Mouse (Mus musculus) kidney, embryonic 15.5 days (tissue): Measurements from ENCODE around the gene Oas3. TPM values are rescaled to one million over a fixed set of nuclear protein-coding genes. Genes with fewer than 3 reads are reported as not detected.
A peak's percentile ranks its signal among the peaks of the same experiment; 100 is the strongest.

Experiments used
- ATAC-seq: fragments of 200-750 bp; cut with Nextera tagmentation; replicated peaks from 2 replicates; pipeline ENCODE4 v1.8.0; 2017; ENCODE audit warnings: moderate TSS enrichment; ENCODE audit not compliant: low FRiP score
- H3K27ac ChIP-seq: fragments of 300-500 bp; sonication (generic); 2 replicates; pipeline ENCODE4 v1.5.1; 2015; ENCODE audit warnings: mild to moderate bottlenecking, inconsistent platforms
- H3K27me3 ChIP-seq: fragments of 300-500 bp; sonication (generic); 2 replicates; pipeline ENCODE4 v1.6.1; 2015; ENCODE audit warnings: inconsistent platforms
- H3K36me3 ChIP-seq: fragments of 300-500 bp; sonication (generic); 2 replicates; pipeline ENCODE4 v1.6.1; 2015; ENCODE audit warnings: inconsistent platforms
- H3K4me1 ChIP-seq: fragments of 300-500 bp; sonication (generic); 2 replicates; pipeline ENCODE4 v1.6.1; 2015; ENCODE audit warnings: inconsistent platforms
- H3K4me2 ChIP-seq: fragments of 300-500 bp; sonication (generic); 2 replicates; pipeline ENCODE4 v1.6.1; 2015; ENCODE audit warnings: moderate library complexity, mild to moderate bottlenecking, inconsistent platforms
- H3K4me3 ChIP-seq: fragments of 300-500 bp; sonication (generic); replicated peaks from 2 replicates; pipeline ENCODE4 v1.5.1; 2015; ENCODE audit warnings: mild to moderate bottlenecking, inconsistent platforms
- H3K9ac ChIP-seq: fragments of 300-500 bp; sonication (generic); 2 replicates; pipeline ENCODE4 v1.6.1; 2015; ENCODE audit warnings: mild to moderate bottlenecking, inconsistent platforms
- H3K9me3 ChIP-seq: fragments of 300-500 bp; sonication (generic); replicated peaks from 2 replicates; pipeline ENCODE4 v1.6.1; 2016; ENCODE audit warnings: inconsistent platforms
- WGBS: fragments of 180-500 bp; shearing (Covaris S2); methylation state at CpG from one replicate; pipeline ENCODE4 v1.1.7; 2015; ENCODE audit warnings: mixed read lengths; 5-methylcytosine and 5-hydroxymethylcytosine counted together
- polyA plus RNA-seq: library from polyadenylated mRNA; unstranded; fragments of >200 nt; fragmentation: Nextera tagmentation; extraction: Ambion mirVana; gene quantifications from 2 replicates; pipeline ENCODE4 v1.2.1, GENCODE M21; 2015

Oas3 gene
- polyA plus RNA-seq, 1 experiment from 2014 or later: 0.18 TPM

DNA sequence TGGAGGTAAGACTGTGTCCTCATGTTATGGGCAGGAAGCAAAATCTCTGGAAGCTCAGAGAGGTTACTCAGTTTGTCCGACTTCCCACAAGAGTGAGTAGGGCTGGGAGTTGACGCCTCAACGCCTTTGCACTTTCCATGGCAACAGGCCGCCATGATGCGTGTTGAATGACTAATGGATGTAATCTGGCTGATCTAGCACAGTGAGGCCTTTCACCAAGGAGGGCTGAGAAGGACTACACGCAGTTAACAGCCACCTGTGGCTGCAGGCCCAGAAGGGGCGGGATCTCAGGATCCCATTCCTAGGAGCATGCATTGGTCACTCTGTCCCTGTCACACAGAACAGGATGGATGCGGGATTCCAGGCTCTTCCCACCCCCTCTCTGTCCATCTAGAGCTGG is 64.7 kb downstream of the Oas3 start:
- H3K4me2 ChIP-seq: no peak overlapping the region
- no peaks in the 10 kb centered on the region for H3K9me3 ChIP-seq
- no peak for ATAC-seq
- no peak overlapping the region for H3K4me3 ChIP-seq
- no peak overlapping the region for H3K9ac ChIP-seq
- WGBS: 68% methylated on average over 8 of the region's 8 CpGs
- H3K36me3 ChIP-seq: no peaks in the 10 kb centered on the region
- no peak overlapping the region for H3K27ac ChIP-seq
- peaks cover 28% of the 10 kb centered on the region for H3K4me1 ChIP-seq
- H3K27me3 ChIP-seq: peaks cover 71% of the 10 kb centered on the region

- peaks cover 71% of the 10 kb centered on the region for H3K27me3 ChIP-seq
- H3K9ac ChIP-seq: peak within 1 kb of the TSS; percentile 44
- ATAC-seq: no peak
- no peaks in the 10 kb centered on the region for H3K36me3 ChIP-seq
- H3K4me1 ChIP-seq: peaks cover 31% of the 10 kb centered on the region
- H3K4me3 ChIP-seq: peak within 1 kb of the TSS; percentile 55
- no peaks in the 10 kb centered on the region for H3K9me3 ChIP-seq
- no peak within 1 kb of the TSS for H3K27ac ChIP-seq
- 24% methylated on average over 3 of the region's 3 CpGs for WGBS
- H3K4me2 ChIP-seq: peak within 1 kb of the TSS; percentile 92
These were observed 65.6 kb downstream of the Oas3 start, which contains the start of gene Dtx1 for GRCm38 (mm10) chr5:120711827-120712226. Dtx1 (minus strand) TSS chr5:120711927.

GRCm38 (mm10) chr5:120711416-120711815 is 66.0 kb downstream of the Oas3 start:
- H3K9me3 ChIP-seq: no peaks in the 10 kb centered on the region
- H3K27ac ChIP-seq: no peak overlapping the region
- peaks cover 72% of the 10 kb centered on the region for H3K27me3 ChIP-seq
- peak overlapping the region; percentile 44 for H3K9ac ChIP-seq
- WGBS: under 1% methylated on average over 35 of the region's 43 CpGs
- H3K4me1 ChIP-seq: peaks cover 35% of the 10 kb centered on the region
- peak overlapping the region; percentile 92 for H3K4me2 ChIP-seq
- ATAC-seq: no peak
- peak overlapping the region; percentile 55 for H3K4me3 ChIP-seq
- no peaks in the 10 kb centered on the region for H3K36me3 ChIP-seq

DNA sequence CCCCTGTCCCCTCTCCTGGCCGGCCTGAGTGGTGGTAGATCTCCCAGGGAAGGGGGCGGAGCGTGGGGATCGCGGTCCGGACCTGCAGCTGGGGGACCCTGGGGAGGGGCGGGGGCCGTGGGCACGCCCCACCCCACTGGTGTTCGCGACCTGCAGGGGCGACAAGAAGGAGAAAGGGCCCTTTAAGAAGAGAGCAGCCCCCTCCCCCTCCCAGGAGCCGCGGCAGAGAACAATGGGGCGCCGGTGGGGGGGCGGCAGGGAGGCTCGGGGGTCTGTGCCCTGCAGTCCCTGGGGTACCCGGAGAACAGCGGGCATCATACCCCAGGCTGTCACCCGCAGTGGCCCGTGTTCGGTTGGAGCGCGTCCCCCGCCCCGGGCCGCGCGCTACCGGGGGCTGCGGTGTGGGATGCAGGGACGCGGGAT is 66.6 kb downstream of the Oas3 start:
- Histone ChIP-seq H3K27me3 (peaks cover 75% of the 10 kb centered on the region), H3K36me3 (no peaks in the 10 kb centered on the region)

DNA sequence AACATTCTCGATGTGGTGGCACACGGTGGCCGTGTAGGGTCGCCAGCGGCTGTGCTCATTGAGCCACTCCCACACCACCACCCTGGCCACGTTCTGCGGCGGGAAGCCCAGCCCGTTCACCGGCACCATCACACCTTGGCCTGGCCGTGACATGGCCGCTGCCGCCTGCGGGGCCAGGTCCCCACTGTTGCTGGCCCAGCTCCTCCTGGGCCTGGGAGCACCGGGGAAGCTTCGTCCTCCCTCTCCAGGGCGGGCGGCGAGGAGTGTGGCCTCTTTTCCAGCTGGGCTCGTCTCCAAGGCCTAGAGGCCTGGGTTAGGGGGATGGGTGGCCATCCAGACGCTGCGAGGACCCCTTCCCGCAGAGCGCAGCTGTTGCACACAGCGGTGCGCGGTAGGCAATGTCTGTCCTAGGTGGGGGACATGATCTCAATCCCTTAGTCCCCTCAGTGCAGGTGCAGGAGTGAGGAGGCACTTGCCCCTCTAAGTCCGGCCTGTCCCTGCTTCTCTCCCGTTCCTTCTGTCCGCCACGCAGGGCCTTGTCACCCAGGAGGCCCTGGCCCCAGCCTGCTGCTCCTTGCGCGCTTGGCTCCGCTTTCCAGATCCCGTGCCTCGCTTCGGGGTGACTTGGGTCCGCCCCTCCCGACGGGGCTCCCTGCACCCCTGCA is 67.2 kb downstream of the Oas3 start:
- H3K9me3 ChIP-seq: no peaks in the 10 kb centered on the region
- 4% methylated on average over 40 of the region's 40 CpGs for WGBS
- peaks cover 71% of the 10 kb centered on the region for H3K27me3 ChIP-seq
- peaks cover 40% of the 10 kb centered on the region for H3K4me1 ChIP-seq
- no peaks in the 10 kb centered on the region for H3K36me3 ChIP-seq
- H3K4me2 ChIP-seq: peak overlapping the region; percentile 92
- H3K4me3 ChIP-seq: peak overlapping the region; percentile 55
- H3K9ac ChIP-seq: peak overlapping the region; percentile 44
- no peak overlapping the region for H3K27ac ChIP-seq
- ATAC-seq: peak; percentile 24

More for the DNA sequence above, 66.6 kb downstream of the Oas3 start:
- ATAC-seq: no peak
- Histone ChIP-seq H3K4me1 (peaks cover 40% of the 10 kb centered on the region), H3K27ac (no peak overlapping the region), H3K4me3 (peak overlapping the region; percentile 55), H3K4me2 (peak overlapping the region; percentile 92), H3K9ac (peak overlapping the region; percentile 44), H3K9me3 (no peaks in the 10 kb centered on the region)
- WGBS: under 1% methylated on average over 22 of the region's 34 CpGs

GRCm38 (mm10) chr5:120706976-120707375 is 70.5 kb downstream of the Oas3 start:
- Histone ChIP-seq H3K27me3 (peaks cover 47% of the 10 kb centered on the region), H3K4me2 (peak overlapping the region; percentile 56), H3K36me3 (no peaks in the 10 kb centered on the region), H3K9ac (no peak overlapping the region), H3K9me3 (no peaks in the 10 kb centered on the region), H3K4me1 (peaks cover 39% of the 10 kb centered on the region), H3K27ac (0 out of 2 replicates have a peak overlapping the region, but pooled peaks have one; percentile 27), H3K4me3 (peak overlapping the region; percentile 24)
- 34% methylated on average over 11 of the region's 13 CpGs for WGBS
- no peak for ATAC-seq

DNA sequence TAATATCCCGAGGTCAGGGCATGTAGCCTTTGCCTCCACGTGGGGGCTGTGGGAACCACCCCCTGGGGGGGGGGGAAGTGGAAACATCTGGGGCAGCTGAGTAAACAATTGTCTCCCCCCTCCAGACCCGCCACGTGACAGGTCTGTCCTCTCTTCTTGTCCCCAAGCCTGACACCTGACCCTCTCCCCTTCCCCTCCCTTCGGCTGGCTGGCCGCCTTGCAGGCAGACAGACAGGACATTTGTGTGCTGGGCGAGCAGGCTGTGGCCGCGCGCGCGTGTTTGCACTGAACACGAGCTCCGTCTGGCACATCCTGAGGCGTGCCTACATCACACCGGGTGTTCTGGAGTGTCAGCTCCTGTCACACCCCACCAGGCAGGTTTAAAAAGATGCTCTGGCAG is 70.9 kb downstream of the Oas3 start:
- peak overlapping the region; percentile 24 for H3K4me3 ChIP-seq

GRCm38 (mm10) chr5:120704421-120704820 is 73.0 kb downstream of the Oas3 start:
- H3K4me1 ChIP-seq: peaks cover 19% of the 10 kb centered on the region
- no peak overlapping the region for H3K9ac ChIP-seq
- no peak overlapping the region for H3K4me2 ChIP-seq
- no peak overlapping the region for H3K4me3 ChIP-seq
- ATAC-seq: no peak
- H3K27me3 ChIP-seq: peaks cover 36% of the 10 kb centered on the region; the same call in 1 of the 2 replicates
- 61% methylated on average over 6 of the region's 6 CpGs for WGBS
- no peak overlapping the region for H3K27ac ChIP-seq
- H3K36me3 ChIP-seq: no peaks in the 10 kb centered on the region
- H3K9me3 ChIP-seq: no peaks in the 10 kb centered on the region

More for the DNA sequence above, 70.9 kb downstream of the Oas3 start:
- H3K4me2 ChIP-seq: peak overlapping the region; percentile 56
- no peaks in the 10 kb centered on the region for H3K9me3 ChIP-seq
- 2% methylated on average over 16 of the region's 16 CpGs for WGBS
- H3K9ac ChIP-seq: no peak overlapping the region
- H3K36me3 ChIP-seq: no peaks in the 10 kb centered on the region
- H3K4me1 ChIP-seq: peaks cover 35% of the 10 kb centered on the region
- peaks cover 43% of the 10 kb centered on the region for H3K27me3 ChIP-seq
- peak; percentile 26; the same call in 1 of the 2 replicates for ATAC-seq
- peak overlapping the region; percentile 27; the same call in 1 of the 2 replicates for H3K27ac ChIP-seq

DNA sequence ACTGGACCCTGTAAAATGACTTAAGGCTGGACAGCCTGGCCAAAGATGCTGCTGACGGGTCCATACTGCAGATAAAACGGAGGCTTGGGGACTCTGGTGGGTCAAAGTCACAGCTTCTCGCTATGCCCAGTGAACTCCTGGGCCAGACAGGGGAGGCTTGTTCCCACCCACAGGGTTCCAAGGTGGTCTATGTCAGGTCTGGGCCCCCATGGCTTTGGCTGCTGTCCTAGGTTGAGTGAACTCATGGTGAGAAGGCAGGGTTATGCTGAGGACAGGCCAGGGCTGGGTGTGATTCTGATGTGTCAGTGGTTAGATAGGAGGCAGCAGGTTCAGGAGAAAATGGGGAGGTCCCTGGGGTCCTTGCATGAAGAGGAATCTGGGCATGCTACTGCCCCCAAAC is 73.8 kb downstream of the Oas3 start:
- Histone ChIP-seq H3K36me3 (no peaks in the 10 kb centered on the region), H3K27ac (no peak overlapping the region), H3K9ac (no peak overlapping the region), H3K9me3 (no peaks in the 10 kb centered on the region), H3K4me2 (no peak overlapping the region), H3K4me1 (peaks cover 17% of the 10 kb centered on the region), H3K4me3 (no peak overlapping the region), H3K27me3 (peaks cover 30% of the 10 kb centered on the region; the same call in 1 of the 2 replicates)
- WGBS: 83% methylated on average over 3 of the region's 3 CpGs
- ATAC-seq: no peak

Other genes starting within 250 kb of the Oas3 start
- gene Tpcn1, start 189.0 kb downstream of the Oas3 start, polyA plus RNA-seq: 32.9 and 36.0 TPM in 2 replicates
- 0.82 and 0.90 TPM in 2 replicates for gene Iqcd, start 188.6 kb downstream of the Oas3 start, polyA plus RNA-seq
- 15.3 and 16.1 TPM in 2 replicates for gene Rita1, start 165.1 kb downstream of the Oas3 start, polyA plus RNA-seq
- gene Ddx54, start 164.9 kb downstream of the Oas3 start, polyA plus RNA-seq: 47.2 and 52.2 TPM in 2 replicates
- gene Cfap73, start 143.4 kb downstream of the Oas3 start, polyA plus RNA-seq: not detected in 2 replicates
- gene Rasal1, start 128.8 kb downstream of the Oas3 start, polyA plus RNA-seq: 0.58 and 0.89 TPM in 2 replicates
- 7.5 and 8.5 TPM in 2 replicates for gene Dtx1, start 65.7 kb downstream of the Oas3 start, polyA plus RNA-seq
- gene Oas2, start 27.8 kb downstream of the Oas3 start, polyA plus RNA-seq: 0.36 and 0.50 TPM in 2 replicates
- gene Oas1e, start 17.9 kb upstream of the Oas3 start, polyA plus RNA-seq: not detected in 2 replicates
- gene Oas1c, start 34.9 kb upstream of the Oas3 start, polyA plus RNA-seq: 0.27 and 0.49 TPM in 2 replicates
- gene Oas1f, start 69.7 kb upstream of the Oas3 start, polyA plus RNA-seq: 0.10 TPM in 1 of 2 replicates, not detected in the other
- gene Oas1h, start 83.8 kb upstream of the Oas3 start, polyA plus RNA-seq: not detected in 2 replicates
- 0.68 and 0.81 TPM in 2 replicates for gene Oas1g, start 110.0 kb upstream of the Oas3 start, polyA plus RNA-seq
- gene Oas1a, start 129.9 kb upstream of the Oas3 start, polyA plus RNA-seq: 2.4 and 2.6 TPM in 2 replicates
- gene Oas1d, start 136.9 kb upstream of the Oas3 start, polyA plus RNA-seq: not detected in 2 replicates
- gene Rph3a, start 232.4 kb upstream of the Oas3 start, polyA plus RNA-seq: 0.14 and 0.18 TPM in 2 replicates